Mouse (Mus musculus) macrophage (primary cell): ENCODE data around the gene Armc9. TPM values are rescaled to one million over a fixed set of nuclear protein-coding genes. Genes with fewer than 3 reads are reported as not detected.

ENCODE experiments used
- H3K27ac ChIP-seq: fragments of 350-480 bp; formaldehyde crosslinking; 2 replicates; pipeline ENCODE4 v1.9.0; 2021
- H3K36me3 ChIP-seq: fragments of 350-480 bp; formaldehyde crosslinking; 2 replicates; pipeline ENCODE4 v1.9.0; 2021; ENCODE audit errors: inconsistent target
- H3K4me3 ChIP-seq: fragments of 350-480 bp; formaldehyde crosslinking; 2 replicates; pipeline ENCODE4 v1.9.0; 2021; ENCODE audit errors: inconsistent target
- H3K79me2 ChIP-seq: fragments of 350-480 bp; formaldehyde crosslinking; 2 replicates; pipeline ENCODE4 v1.9.0; 2021; ENCODE audit errors: inconsistent target
- WGBS: methylation state at CpG from one replicate; pipeline ENCODE4 v1.1.7; 2026; ENCODE audit warnings: inconsistent platforms; ENCODE audit not compliant: missing documents; 5-methylcytosine and 5-hydroxymethylcytosine counted together
- polyA plus RNA-seq: library from polyadenylated mRNA; stranded (reverse); fragments of 250-400 nt; gene quantifications from 3 replicates; pipeline ENCODE4 v1.2.4, GENCODE M21; 2018; ENCODE audit warnings: inconsistent platforms

The Armc9 gene
- polyA plus RNA-seq, 1 experiment from 2014 or later = 3.2 TPM

GRCm38 (mm10) chr1:86217976-86218375 is 63.4 kb downstream of the Armc9 start:
- Histone ChIP-seq H3K79me2 (no peaks in the 10 kb centered on the region), H3K4me3 (no peak overlapping the region), H3K36me3 (no peaks in the 10 kb centered on the region), H3K27ac (peak overlapping the region; percentile 94)
- 20% methylated on average over 6 of the region's 6 CpGs for WGBS

- no peak overlapping the region for H3K4me3 ChIP-seq
- H3K36me3 ChIP-seq = no peaks in the 10 kb centered on the region
- 95% methylated on average over 5 of the region's 6 CpGs for WGBS
- no peak overlapping the region for H3K27ac ChIP-seq
- H3K79me2 ChIP-seq = no peaks in the 10 kb centered on the region
These were observed 70.6 kb downstream of the Armc9 start for GRCm38 (mm10) chr1:86225195-86225594.

- Histone ChIP-seq H3K36me3 (no peaks in the 10 kb centered on the region), H3K79me2 (no peaks in the 10 kb centered on the region), H3K27ac (peak overlapping the region; percentile 100), H3K4me3 (no peak overlapping the region)
- 3% methylated on average over 8 of the region's 8 CpGs for WGBS
These were observed 74.1 kb downstream of the Armc9 start for GRCm38 (mm10) chr1:86228653-86229052.

GRCm38 (mm10) chr1:86229184-86229829 is 74.7 kb downstream of the Armc9 start:
- no peaks in the 10 kb centered on the region for H3K79me2 ChIP-seq
- peak overlapping the region; percentile 100 for H3K27ac ChIP-seq
- WGBS = 42% methylated on average over 9 of the region's 9 CpGs
- no peaks in the 10 kb centered on the region for H3K36me3 ChIP-seq
- H3K4me3 ChIP-seq = no peak overlapping the region

GRCm38 (mm10) chr1:86232631-86233030 is 78.1 kb downstream of the Armc9 start:
- Histone ChIP-seq H3K36me3 (no peaks in the 10 kb centered on the region), H3K27ac (peak overlapping the region; percentile 90), H3K79me2 (no peaks in the 10 kb centered on the region), H3K4me3 (no peak overlapping the region)
- WGBS = 95% methylated on average over 5 of the region's 5 CpGs

- H3K36me3 ChIP-seq = no peaks in the 10 kb centered on the region
- H3K27ac ChIP-seq = peak overlapping the region; percentile 90
- 8% methylated on average over 4 of the region's 4 CpGs for WGBS
- H3K4me3 ChIP-seq = no peak overlapping the region
- no peaks in the 10 kb centered on the region for H3K79me2 ChIP-seq
These were observed 79.2 kb downstream of the Armc9 start for GRCm38 (mm10) chr1:86233808-86234207.

- 89% methylated on average over 10 of the region's 10 CpGs for WGBS
- no peaks in the 10 kb centered on the region for H3K36me3 ChIP-seq
- H3K27ac ChIP-seq = peak overlapping the region; percentile 90; the same call in 1 of the 2 replicates
- H3K79me2 ChIP-seq = no peaks in the 10 kb centered on the region
- no peak overlapping the region for H3K4me3 ChIP-seq
These were observed 80.5 kb downstream of the Armc9 start for GRCm38 (mm10) chr1:86235118-86235517.

- Histone ChIP-seq H3K79me2 (no peaks in the 10 kb centered on the region), H3K27ac (no peak overlapping the region), H3K4me3 (no peak overlapping the region), H3K36me3 (no peaks in the 10 kb centered on the region)
- WGBS = 98% methylated on average over 10 of the region's 10 CpGs
These were observed 81.9 kb downstream of the Armc9 start for GRCm38 (mm10) chr1:86236442-86236841.

- Histone ChIP-seq H3K79me2 (no peaks in the 10 kb centered on the region), H3K36me3 (no peaks in the 10 kb centered on the region), H3K4me3 (no peak overlapping the region), H3K27ac (no peak overlapping the region)
- 96% methylated on average over 8 of the region's 8 CpGs for WGBS
These were observed 84.4 kb downstream of the Armc9 start for GRCm38 (mm10) chr1:86239010-86239409.

GRCm38 (mm10) chr1:86239871-86240270 is 85.3 kb downstream of the Armc9 start:
- 94% methylated on average over 6 of the region's 6 CpGs for WGBS
- Histone ChIP-seq H3K36me3 (no peaks in the 10 kb centered on the region), H3K4me3 (no peak overlapping the region), H3K27ac (no peak overlapping the region), H3K79me2 (no peaks in the 10 kb centered on the region)

GRCm38 (mm10) chr1:86240959-86241358 is 86.4 kb downstream of the Armc9 start:
- H3K4me3 ChIP-seq = no peak overlapping the region
- WGBS = 47% methylated on average over 2 of the region's 2 CpGs
- H3K36me3 ChIP-seq = no peaks in the 10 kb centered on the region
- no peaks in the 10 kb centered on the region for H3K79me2 ChIP-seq
- no peak overlapping the region for H3K27ac ChIP-seq

- 97% methylated on average over 6 of the region's 6 CpGs for WGBS
These were observed 88.9 kb downstream of the Armc9 start for GRCm38 (mm10) chr1:86243490-86243889.

GRCm38 (mm10) chr1:86245301-86246085 is 90.9 kb downstream of the Armc9 start:
- Histone ChIP-seq H3K4me3 (no peak overlapping the region), H3K36me3 (no peaks in the 10 kb centered on the region), H3K27ac (no peak overlapping the region), H3K79me2 (no peaks in the 10 kb centered on the region)
- 93% methylated on average over 6 of the region's 6 CpGs for WGBS

More at GRCm38 (mm10) chr1:86243490-86243889, 88.9 kb downstream of the Armc9 start:
- H3K79me2 ChIP-seq = no peaks in the 10 kb centered on the region
- H3K4me3 ChIP-seq = no peak overlapping the region
- no peak overlapping the region for H3K27ac ChIP-seq
- no peaks in the 10 kb centered on the region for H3K36me3 ChIP-seq

- H3K4me3 ChIP-seq = no peak overlapping the region
- no peaks in the 10 kb centered on the region for H3K36me3 ChIP-seq
- WGBS = 80% methylated on average over 8 of the region's 8 CpGs
- H3K79me2 ChIP-seq = no peaks in the 10 kb centered on the region
- no peak overlapping the region for H3K27ac ChIP-seq
These were observed 98.8 kb downstream of the Armc9 start for GRCm38 (mm10) chr1:86253410-86253809.

- no peaks in the 10 kb centered on the region for H3K36me3 ChIP-seq
- 75% methylated on average over 4 of the region's 4 CpGs for whole genome bisulfite sequencing
- no peak overlapping the region for H3K4me3 ChIP-seq
- no peak overlapping the region for H3K27ac ChIP-seq
- no peaks in the 10 kb centered on the region for H3K79me2 ChIP-seq
These were observed 101.7 kb downstream of the Armc9 start for GRCm38 (mm10) chr1:86256311-86256710.
